Mouse (Mus musculus) intestine, postnatal 0 days (tissue): ENCODE measurements around the gene Ppfibp2. TPM values are rescaled to one million over a fixed set of nuclear protein-coding genes. Genes with fewer than 3 reads are reported as not detected.

Source experiments
- ATAC-seq: fragments of 200-750 bp; cut with Nextera tagmentation; 2 replicates; pipeline ENCODE4 v1.8.0; 2017; ENCODE audit warnings: mild to moderate bottlenecking, moderate TSS enrichment, moderate library complexity
- H3K27ac ChIP-seq: fragments of 300-500 bp; sonication (generic); 2 replicates; pipeline ENCODE4 v1.5.1; 2014; ENCODE audit warnings: mild to moderate bottlenecking, low read depth, low read length, moderate library complexity
- H3K27me3 ChIP-seq: fragments of 300-500 bp; sonication (generic); replicated peaks from 2 replicates; pipeline ENCODE4 v1.6.1; 2014; ENCODE audit warnings: low read length, mixed read lengths; ENCODE audit not compliant: control insufficient read depth, insufficient read depth
- H3K36me3 ChIP-seq: fragments of 300-500 bp; sonication (generic); 2 replicates; pipeline ENCODE4 v1.6.1; 2014; ENCODE audit warnings: mild to moderate bottlenecking, moderate library complexity; ENCODE audit not compliant: control insufficient read depth, insufficient read depth
- H3K4me1 ChIP-seq: fragments of 300-500 bp; sonication (generic); replicated peaks from 2 replicates; pipeline ENCODE4 v1.6.1; 2014; ENCODE audit warnings: antibody characterized with exemption, low read length, mixed read lengths; ENCODE audit not compliant: control insufficient read depth, insufficient read depth
- H3K4me2 ChIP-seq: fragments of 300-500 bp; sonication (generic); replicated peaks from 2 replicates; pipeline ENCODE4 v1.6.1; 2014; ENCODE audit warnings: low read depth, mild to moderate bottlenecking, moderate library complexity
- H3K4me3 ChIP-seq: fragments of 300-500 bp; sonication (generic); 2 replicates; pipeline ENCODE4 v1.5.1; 2014; ENCODE audit warnings: low read depth, low read length
- H3K9ac ChIP-seq: fragments of 300-500 bp; sonication (generic); 2 replicates; pipeline ENCODE4 v1.6.1; 2014; ENCODE audit warnings: mild to moderate bottlenecking, low read depth, low read length
- H3K9me3 ChIP-seq: fragments of 300-500 bp; sonication (generic); 2 replicates; pipeline ENCODE4 v1.6.1; 2016; ENCODE audit warnings: mixed run types; ENCODE audit not compliant: control insufficient read depth
- CTCF ChIP-seq: sonication (generic); IDR thresholded peaks from 2 replicates; pipeline ENCODE4 v1.5.1; 2016; ENCODE audit warnings: low read depth, mild to moderate bottlenecking, control low read depth, antibody characterized with exemption, moderate library complexity
- WGBS: fragments of 180-500 bp; shearing (Covaris S2); extraction: QIAGEN DNeasy Blood & Tissue Kit; methylation state at CpG from one replicate; pipeline ENCODE4 v1.1.7; 2014; 5-methylcytosine and 5-hydroxymethylcytosine counted together
- polyA plus RNA-seq: library from polyadenylated mRNA; unstranded; fragments of >200 nt; fragmentation: Nextera tagmentation; extraction: Ambion mirVana; gene quantifications from 2 replicates; pipeline ENCODE4 v1.2.1, GENCODE M21; 2015

Gene Ppfibp2
- polyA plus RNA-seq, 1 experiment from 2014 or later = 9.8 TPM

DNA sequence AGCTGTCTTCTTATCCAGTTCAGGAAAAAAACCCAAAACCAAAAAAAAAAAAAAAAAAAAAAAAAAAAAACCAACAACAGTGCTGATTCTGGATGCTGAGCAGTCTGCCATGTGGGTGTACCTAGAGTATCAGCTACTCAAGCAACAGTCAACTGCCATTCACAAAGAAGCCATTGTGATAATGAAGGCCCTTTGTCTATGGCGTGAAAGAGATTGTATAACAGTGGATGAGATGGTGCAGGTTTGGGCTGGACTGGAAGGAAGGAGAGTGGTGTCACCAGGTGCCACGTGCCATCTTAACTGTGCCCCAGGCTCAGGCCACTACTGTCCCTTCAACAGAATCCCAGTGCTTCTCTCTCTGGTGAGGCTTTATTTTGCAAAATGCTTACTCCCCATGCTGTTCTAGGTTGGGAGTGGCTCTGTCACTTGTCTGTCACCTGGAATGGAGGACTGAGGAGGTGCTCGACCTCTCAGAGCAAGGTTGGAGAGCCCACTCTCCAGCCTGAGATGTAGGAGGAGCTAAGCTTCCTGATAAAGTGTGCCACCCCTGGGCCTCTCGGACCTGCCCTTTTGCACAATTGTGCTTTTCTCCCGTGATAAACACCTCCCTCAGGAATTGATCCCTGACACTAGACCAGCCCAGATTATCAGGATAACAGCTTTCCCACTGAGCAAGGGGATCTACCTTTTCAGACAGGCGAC lies 85.3 kb downstream of the Ppfibp2 start:
- WGBS = 34% methylated on average over 6 of the region's 6 CpGs
- Histone ChIP-seq H3K27ac (peak overlapping the region; percentile 21; the same call in 1 of the 2 replicates), H3K4me3 (no peak overlapping the region), H3K9ac (no peak overlapping the region), H3K4me2 (peak overlapping the region; percentile 24; the same call in 1 of the 2 replicates), H3K36me3 (0 out of 2 replicates have a peak, but pooled peaks cover 2% of the 10 kb centered on the region), H3K4me1 (0 out of 2 replicates have a peak, but pooled peaks cover 14% of the 10 kb centered on the region), H3K9me3 (no peaks in the 10 kb centered on the region), H3K27me3 (no peaks in the 10 kb centered on the region)
- ATAC-seq = peak; percentile 76
- no peak for TF ChIP-seq CTCF

DNA sequence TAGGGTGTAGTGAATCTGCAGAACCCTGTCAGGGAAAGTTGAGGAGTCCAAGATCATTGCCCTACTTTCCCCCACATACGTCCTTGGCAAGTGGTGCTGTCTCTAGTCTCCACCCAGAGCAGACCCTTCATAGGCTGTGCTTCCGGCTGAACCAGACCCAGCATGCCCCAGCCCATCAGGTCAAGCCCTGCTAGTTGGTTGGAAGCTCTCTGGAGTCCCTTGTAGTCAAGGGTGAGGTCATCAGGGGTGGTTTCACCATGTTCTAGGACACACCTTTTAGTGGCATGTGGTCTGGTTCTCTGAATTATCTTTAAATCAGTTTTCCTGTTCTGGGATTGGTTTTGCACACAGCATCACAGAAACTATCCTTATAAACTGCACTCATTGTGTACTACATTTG lies 86.3 kb downstream of the Ppfibp2 start:
- Histone ChIP-seq H3K4me2 (0 out of 2 replicates have a peak overlapping the region, but pooled peaks have one; percentile 24), H3K36me3 (0 out of 2 replicates have a peak, but pooled peaks cover 2% of the 10 kb centered on the region), H3K4me3 (no peak overlapping the region), H3K27me3 (no peaks in the 10 kb centered on the region), H3K9ac (no peak overlapping the region), H3K27ac (peak overlapping the region; percentile 29; the same call in 1 of the 2 replicates), H3K9me3 (no peaks in the 10 kb centered on the region), H3K4me1 (0 out of 2 replicates have a peak, but pooled peaks cover 14% of the 10 kb centered on the region)
- ATAC-seq = no peak
- no peak for TF ChIP-seq CTCF
- WGBS = 33% methylated on average over 2 of the region's 2 CpGs

DNA sequence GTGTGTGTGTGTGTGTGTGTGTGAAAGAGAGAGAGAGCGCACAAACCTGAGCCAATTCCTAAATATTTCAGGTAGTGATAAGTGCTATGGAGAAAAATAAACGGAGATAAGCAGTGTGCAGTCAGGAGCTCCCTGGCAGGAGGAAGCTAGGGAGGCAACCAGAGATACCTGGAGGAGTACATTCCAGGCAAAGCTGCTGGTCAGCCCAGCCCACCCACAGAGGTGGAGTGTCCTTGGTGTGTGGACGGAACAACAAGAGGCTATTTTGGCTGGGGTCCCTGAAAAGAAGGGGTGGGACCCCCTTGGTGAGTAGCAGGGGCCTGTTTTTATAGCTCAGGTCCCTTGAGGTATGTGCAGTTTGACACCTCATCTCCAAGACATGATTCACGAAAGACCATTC lies 88.2 kb downstream of the Ppfibp2 start:
- WGBS = 57% methylated on average over 4 of the region's 4 CpGs
- Histone ChIP-seq H3K9ac (no peak overlapping the region), H3K36me3 (0 out of 2 replicates have a peak, but pooled peaks cover 2% of the 10 kb centered on the region), H3K9me3 (no peaks in the 10 kb centered on the region), H3K27ac (no peak overlapping the region), H3K27me3 (no peaks in the 10 kb centered on the region), H3K4me1 (0 out of 2 replicates have a peak, but pooled peaks cover 14% of the 10 kb centered on the region), H3K4me3 (no peak overlapping the region), H3K4me2 (no peak overlapping the region)
- ATAC-seq = no peak
- no peak for TF ChIP-seq CTCF

DNA sequence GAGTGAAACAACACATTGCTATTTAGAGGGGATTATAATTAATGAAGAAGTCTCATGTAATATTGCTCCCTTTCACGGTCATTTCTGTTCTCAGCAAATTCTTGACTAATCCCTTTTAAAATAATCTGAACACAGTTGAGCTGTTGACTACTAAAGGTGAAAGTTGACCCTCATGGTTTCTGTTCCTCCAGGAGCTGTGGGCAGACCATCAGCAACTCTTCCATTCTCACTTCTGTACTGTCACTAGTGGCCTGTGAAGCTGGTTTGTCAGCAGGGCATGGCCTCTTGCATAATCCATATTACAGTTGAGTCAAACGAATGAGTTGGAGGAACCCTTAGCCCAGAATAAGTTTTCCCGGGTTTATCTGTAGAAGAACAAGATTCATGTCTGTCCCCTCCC lies 88.6 kb downstream of the Ppfibp2 start:
- Histone ChIP-seq H3K4me3 (no peak overlapping the region), H3K4me2 (no peak overlapping the region), H3K27me3 (no peaks in the 10 kb centered on the region), H3K9me3 (no peaks in the 10 kb centered on the region), H3K36me3 (peaks cover 3% of the 10 kb centered on the region; the same call in 1 of the 2 replicates), H3K4me1 (0 out of 2 replicates have a peak, but pooled peaks cover 14% of the 10 kb centered on the region), H3K9ac (no peak overlapping the region), H3K27ac (no peak overlapping the region)
- no peak for TF ChIP-seq CTCF
- WGBS = 62% methylated on average over 3 of the region's 3 CpGs
- no peak for ATAC-seq

DNA sequence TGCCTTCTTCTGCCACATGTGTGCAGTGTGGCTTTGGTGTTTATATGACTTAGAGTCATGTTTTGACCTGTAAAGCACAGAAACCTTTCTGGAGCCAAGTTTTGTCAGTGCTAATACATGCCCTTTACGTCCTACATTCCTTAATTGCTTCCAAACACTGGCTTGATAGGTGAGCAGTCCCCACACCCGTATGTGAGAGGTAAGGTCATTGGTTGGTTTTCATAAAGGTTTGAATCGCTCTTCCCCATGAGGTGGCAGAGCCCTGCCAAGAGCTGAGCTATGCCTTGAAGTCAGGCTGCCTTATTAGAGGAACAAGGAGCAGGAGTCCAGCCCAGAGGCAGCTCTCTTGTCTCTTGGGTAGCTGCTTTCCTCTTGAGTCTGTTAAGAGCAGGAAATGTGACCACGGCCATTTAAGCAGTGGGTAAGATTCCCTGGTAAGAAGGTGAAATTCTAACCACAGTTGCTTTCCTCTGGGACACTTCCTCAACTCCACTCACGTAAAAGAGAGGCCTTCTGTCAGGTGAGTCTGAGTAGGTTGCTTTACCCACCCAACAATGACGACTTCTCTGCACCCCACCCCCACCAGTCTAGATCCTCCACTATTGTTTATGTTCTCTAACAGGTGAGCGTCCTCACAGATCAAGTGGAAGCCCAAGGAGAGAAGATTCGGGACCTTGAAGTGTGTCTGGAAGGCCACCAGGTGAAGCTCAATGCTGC lies 90.4 kb downstream of the Ppfibp2 start:
- H3K27me3 ChIP-seq = no peaks in the 10 kb centered on the region
- 0 out of 2 replicates have a peak overlapping the region, but pooled peaks have one; percentile 37 for H3K4me2 ChIP-seq

DNA sequence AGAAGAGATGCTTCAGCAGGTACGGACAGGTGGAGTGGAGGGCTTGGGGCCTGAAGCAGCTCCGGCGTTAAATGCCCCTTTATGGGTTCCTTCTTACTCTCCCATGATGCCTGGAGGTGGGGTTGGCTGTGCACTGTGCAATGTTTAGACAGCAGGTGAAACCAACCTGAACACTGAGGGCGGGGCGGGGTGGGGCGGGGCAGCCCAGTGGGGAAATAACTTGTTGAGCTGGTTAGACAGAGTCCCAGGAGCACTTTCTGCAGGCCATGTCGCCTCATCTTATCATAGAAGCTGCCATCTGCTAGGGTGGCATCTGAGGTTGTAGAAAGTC lies 90.9 kb downstream of the Ppfibp2 start:
- no peak overlapping the region for H3K4me3 ChIP-seq
- peak overlapping the region; percentile 75 for H3K27ac ChIP-seq
- 0 out of 2 replicates have a peak, but pooled peaks cover 2% of the 10 kb centered on the region for H3K4me1 ChIP-seq
- peaks cover 9% of the 10 kb centered on the region; the same call in 1 of the 2 replicates for H3K36me3 ChIP-seq
- TF ChIP-seq CTCF = no peak
- H3K4me2 ChIP-seq = 0 out of 2 replicates have a peak overlapping the region, but pooled peaks have one; percentile 37
- ATAC-seq = peak; percentile 91
- no peaks in the 10 kb centered on the region for H3K27me3 ChIP-seq
- 52% methylated on average over 7 of the region's 7 CpGs for WGBS
- H3K9me3 ChIP-seq = no peaks in the 10 kb centered on the region
- no peak overlapping the region for H3K9ac ChIP-seq

More for the DNA sequence above, 90.4 kb downstream of the Ppfibp2 start:
- Histone ChIP-seq H3K9ac (no peak overlapping the region), H3K36me3 (peaks cover 9% of the 10 kb centered on the region; the same call in 1 of the 2 replicates), H3K4me1 (0 out of 2 replicates have a peak, but pooled peaks cover 8% of the 10 kb centered on the region), H3K9me3 (no peaks in the 10 kb centered on the region), H3K27ac (peak overlapping the region; percentile 75), H3K4me3 (no peak overlapping the region)
- WGBS = 42% methylated on average over 8 of the region's 8 CpGs
- ATAC-seq = peak; percentile 69
- TF ChIP-seq CTCF = no peak
